Mouse (Mus musculus) megakaryocyte, embryonic 14.5 days (primary cell): ENCODE measurements around the gene Asap2.

Experiments used
- FLI1 ChIP-seq: IDR thresholded peaks from 2 replicates; pipeline ENCODE4 v1.6.1; 2012; ENCODE audit warnings: low read length, inconsistent platforms, mixed read lengths
- GATA1 ChIP-seq: IDR thresholded peaks from 3 replicates; pipeline ENCODE4 v1.6.1; 2012; ENCODE audit warnings: mixed read lengths, low read length, inconsistent platforms, borderline replicate concordance

GRCm38 (mm10) chr12:21264970-21265369 lies 274.7 kb downstream of the Asap2 start:
- TF ChIP-seq GATA1 (no peak), FLI1 (no peak)
